Mouse (Mus musculus) bone marrow macrophage, adult 2 months (primary cell): ENCODE measurements around the gene Dlgap3. TPM values are rescaled to one million over a fixed set of nuclear protein-coding genes. Genes with fewer than 3 reads are reported as not detected.

Experiments
- H3K27ac ChIP-seq: 2 replicates; pipeline ENCODE4 v1.5.1; 2012; ENCODE audit warnings: low read depth, low read length; ENCODE audit not compliant: insufficient read depth
- H3K4me1 ChIP-seq: 2 replicates; pipeline ENCODE4 v1.6.1; 2012; ENCODE audit warnings: low read length; ENCODE audit not compliant: control insufficient read depth, insufficient read depth
- H3K4me3 ChIP-seq: 2 replicates; pipeline ENCODE4 v1.5.1; 2012; ENCODE audit warnings: mild to moderate bottlenecking, low read length, moderate library complexity; ENCODE audit not compliant: insufficient read depth
- CTCF ChIP-seq: IDR thresholded peaks from 2 replicates; pipeline ENCODE4 v1.5.1; 2012; ENCODE audit warnings: low read depth, mild to moderate bottlenecking, low read length, moderate library complexity
- POLR2A ChIP-seq: IDR thresholded peaks from 2 replicates; pipeline ENCODE4 v1.6.1; 2012; ENCODE audit warnings: mild to moderate bottlenecking, low read depth, low read length, borderline replicate concordance
- polyA plus RNA-seq: library from polyadenylated mRNA; stranded (reverse); fragments of >200 nt; gene quantifications from 2 replicates; pipeline ENCODE4 v1.2.4, GENCODE M21; 2012; ENCODE audit not compliant: missing spikeins, insufficient read depth, insufficient read length

The Dlgap3 gene
- polyA plus RNA-seq, 1 experiment, result not detected

GRCm38 (mm10) chr4:127173461-127173860 is 4.5 kb downstream of the Dlgap3 start:
- Histone ChIP-seq H3K27ac (no peak overlapping the region), H3K4me3 (no peak overlapping the region), H3K4me1 (no peaks in the 10 kb centered on the region)
- TF ChIP-seq CTCF, result no peak
- no peak for TF ChIP-seq POLR2A

GRCm38 (mm10) chr4:127174075-127174899 is 5.3 kb downstream of the Dlgap3 start:
- H3K4me3 ChIP-seq, result no peak overlapping the region
- TF ChIP-seq POLR2A (no peak), CTCF (no peak)
- no peak overlapping the region for H3K27ac ChIP-seq
- no peaks in the 10 kb centered on the region for H3K4me1 ChIP-seq

GRCm38 (mm10) chr4:127174900-127175278 is 5.9 kb downstream of the Dlgap3 start:
- TF ChIP-seq POLR2A (no peak), CTCF (no peak)
- Histone ChIP-seq H3K4me1 (no peaks in the 10 kb centered on the region), H3K4me3 (no peak overlapping the region), H3K27ac (no peak overlapping the region)

GRCm38 (mm10) chr4:127177961-127178360 is 9.0 kb downstream of the Dlgap3 start:
- no peak for TF ChIP-seq CTCF
- TF ChIP-seq POLR2A, result no peak
- Histone ChIP-seq H3K27ac (no peak overlapping the region), H3K4me1 (no peaks in the 10 kb centered on the region), H3K4me3 (no peak overlapping the region)

- Histone ChIP-seq H3K4me1 (no peaks in the 10 kb centered on the region), H3K4me3 (no peak overlapping the region), H3K27ac (no peak overlapping the region)
- no peak for TF ChIP-seq CTCF
- no peak for TF ChIP-seq POLR2A
These were observed 9.7 kb downstream of the Dlgap3 start for GRCm38 (mm10) chr4:127178671-127179070.

GRCm38 (mm10) chr4:127179469-127180449 is 10.8 kb downstream of the Dlgap3 start:
- Histone ChIP-seq H3K27ac (no peak overlapping the region), H3K4me1 (no peaks in the 10 kb centered on the region), H3K4me3 (no peak overlapping the region)
- TF ChIP-seq POLR2A, result no peak
- TF ChIP-seq CTCF, result no peak

- Histone ChIP-seq H3K4me3 (no peak overlapping the region), H3K27ac (no peak overlapping the region), H3K4me1 (no peaks in the 10 kb centered on the region)
- TF ChIP-seq CTCF (no peak), POLR2A (no peak)
These were observed 11.4 kb downstream of the Dlgap3 start for GRCm38 (mm10) chr4:127180450-127180840.

- H3K4me3 ChIP-seq, result no peak overlapping the region
- TF ChIP-seq POLR2A (no peak), CTCF (no peak)
These were observed 12.0 kb downstream of the Dlgap3 start for GRCm38 (mm10) chr4:127181010-127181409.

GRCm38 (mm10) chr4:127183867-127184266 is 14.9 kb downstream of the Dlgap3 start:
- TF ChIP-seq POLR2A, result no peak
- H3K4me1 ChIP-seq, result no peaks in the 10 kb centered on the region
- no peak overlapping the region for H3K4me3 ChIP-seq
- no peak overlapping the region for H3K27ac ChIP-seq

More at GRCm38 (mm10) chr4:127181010-127181409, 12.0 kb downstream of the Dlgap3 start:
- Histone ChIP-seq H3K4me1 (no peaks in the 10 kb centered on the region), H3K27ac (no peak overlapping the region)
